Mouse (Mus musculus) urinary bladder, postnatal 14 days (tissue): ENCODE results near the gene Arfrp1.

Experiments used
- DNase-seq: peaks from one replicate; pipeline ENCODE4 v3.0.0; 2021; ENCODE audit warnings: low spot score

Gene Arfrp1

DNA sequence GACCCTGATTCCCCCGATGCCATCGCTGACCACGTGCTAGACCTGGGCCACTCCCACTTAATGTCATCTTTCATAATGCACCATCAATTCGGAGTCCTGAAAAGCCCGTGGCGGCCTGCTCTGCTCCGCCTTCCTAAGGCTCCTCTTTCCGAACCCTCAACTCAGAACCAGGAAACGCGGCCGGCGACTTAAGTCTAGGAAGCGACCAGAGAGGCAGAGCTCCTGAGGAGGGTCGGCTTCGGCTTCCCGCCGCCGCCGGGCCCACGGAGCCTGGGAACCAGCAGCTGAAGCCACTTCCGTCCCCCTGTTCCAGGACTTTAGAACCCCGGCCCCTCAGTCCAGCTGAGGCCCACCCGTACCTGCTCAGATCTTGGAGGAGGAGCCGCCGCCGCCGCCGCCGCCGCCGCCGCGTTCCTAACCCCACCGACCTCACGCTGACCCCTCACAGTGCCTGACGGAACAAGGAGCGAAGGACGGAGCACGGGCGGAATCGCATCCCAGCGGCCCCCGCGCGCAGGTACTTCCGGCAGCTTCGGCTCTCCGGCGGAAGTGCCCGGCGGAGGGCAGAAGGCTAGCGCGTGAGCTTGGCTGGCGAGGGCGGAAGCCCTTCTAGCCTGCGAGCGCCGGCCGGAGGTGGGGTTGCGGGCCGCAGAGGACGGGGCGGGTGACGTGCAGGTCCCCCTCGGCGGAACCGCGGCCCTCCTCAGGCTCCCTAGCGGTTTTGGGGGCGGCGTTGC, at the start of gene Arfrp1, which contains the start of gene Zgpat:
Gene Arfrp1, minus strand, starts transcription at position 545 of the 737 bp plus-strand sequence.
Gene Zgpat, plus strand, starts transcription at position 69 of the 737 bp plus-strand sequence.
- DNase-seq: peak; percentile 87

DNA sequence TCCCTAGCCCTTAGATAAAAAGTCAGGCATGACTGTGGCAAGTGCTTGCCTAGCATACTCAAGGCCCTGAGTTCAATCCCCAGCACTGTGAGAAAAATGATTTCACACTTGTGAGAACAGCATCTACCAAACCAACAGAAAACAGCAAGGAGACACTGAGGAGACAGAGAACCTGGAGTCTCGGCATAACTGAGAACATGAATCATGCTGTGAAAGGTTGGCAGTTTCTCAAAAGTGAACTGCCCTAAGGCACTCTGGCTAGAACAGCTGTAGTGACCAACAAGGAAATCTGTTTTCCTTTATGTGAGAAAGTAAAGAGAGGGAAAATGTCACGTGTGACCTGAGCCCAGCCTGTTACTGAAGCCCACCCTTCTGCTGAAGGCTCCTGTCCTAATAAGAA, 47.9 kb upstream of the Arfrp1 start:
- peak; percentile 28 for DNase-seq

DNA sequence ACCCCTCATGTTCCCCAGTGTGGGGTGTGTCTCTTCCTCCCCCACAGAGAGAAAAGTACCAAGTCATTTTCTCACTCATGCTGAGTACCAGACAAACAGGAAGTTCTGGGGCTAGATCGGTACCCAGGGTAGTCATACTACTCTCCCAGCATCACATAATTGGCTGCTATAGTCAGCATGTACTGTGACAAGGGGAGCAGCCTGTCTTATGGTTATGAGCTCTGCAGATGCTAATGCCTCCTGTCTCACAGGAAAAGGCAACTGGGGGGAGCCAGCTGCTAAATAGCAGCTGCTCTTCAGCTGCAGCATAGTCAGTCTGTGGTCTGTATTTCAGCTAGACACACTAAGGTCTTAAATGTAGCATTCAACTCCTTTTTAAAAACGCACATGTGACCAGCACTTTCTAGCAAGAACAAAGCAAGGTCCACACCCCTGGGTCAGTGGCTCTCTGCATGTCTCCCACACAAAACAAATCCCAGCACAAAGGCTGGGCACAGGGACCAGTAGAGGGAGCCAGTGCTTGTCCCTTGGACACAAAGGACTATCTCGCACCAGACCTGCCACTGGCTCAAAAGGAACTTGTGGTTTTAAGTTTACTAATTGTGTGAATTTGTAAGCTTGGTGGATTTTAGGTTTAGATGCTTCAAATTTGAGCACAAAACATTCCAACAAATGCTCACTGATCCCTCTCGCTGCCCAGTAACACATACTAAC, 45.7 kb upstream of the Arfrp1 start:
- DNase-seq: peak; percentile 77

DNA sequence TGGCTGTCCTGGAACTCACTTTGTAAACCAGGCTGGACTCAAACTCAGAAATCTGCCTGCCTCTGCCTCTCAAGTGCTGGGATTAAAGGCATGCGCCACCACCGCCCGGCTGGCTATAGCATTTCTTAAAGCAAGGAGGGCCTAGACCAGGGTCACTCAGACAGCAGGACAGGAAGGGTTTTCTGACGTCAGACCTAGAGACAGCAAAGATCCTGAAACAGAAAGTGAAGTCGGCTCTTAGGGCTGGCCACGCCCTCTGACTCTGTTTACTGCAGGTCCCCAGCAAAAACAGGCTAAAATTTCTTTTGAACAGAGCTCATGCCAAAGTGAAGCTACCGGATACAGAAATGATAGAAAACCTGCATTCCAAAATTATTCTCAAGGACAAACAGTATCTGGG, 44.4 kb upstream of the Arfrp1 start:
- no peak for DNase-seq

DNA sequence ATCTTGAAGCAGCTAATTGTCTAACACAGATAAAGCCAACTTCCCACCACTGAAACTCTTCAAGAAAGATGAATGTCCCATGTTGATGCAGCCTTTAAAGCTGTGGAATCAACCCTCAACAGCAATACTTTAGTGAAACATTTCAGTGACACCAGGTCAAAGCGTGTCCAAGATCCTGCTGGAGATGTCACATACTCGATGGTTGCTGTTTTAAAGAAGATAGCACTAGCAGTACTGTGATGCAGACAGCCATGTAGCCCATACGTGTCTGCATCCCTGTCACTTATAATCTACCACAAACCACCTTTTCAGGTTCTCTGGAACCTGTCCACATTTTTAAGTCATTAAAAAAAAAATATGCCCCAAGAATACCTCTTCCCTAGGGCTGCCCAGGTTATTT, 38.5 kb upstream of the Arfrp1 start:
- DNase-seq: no peak

DNA sequence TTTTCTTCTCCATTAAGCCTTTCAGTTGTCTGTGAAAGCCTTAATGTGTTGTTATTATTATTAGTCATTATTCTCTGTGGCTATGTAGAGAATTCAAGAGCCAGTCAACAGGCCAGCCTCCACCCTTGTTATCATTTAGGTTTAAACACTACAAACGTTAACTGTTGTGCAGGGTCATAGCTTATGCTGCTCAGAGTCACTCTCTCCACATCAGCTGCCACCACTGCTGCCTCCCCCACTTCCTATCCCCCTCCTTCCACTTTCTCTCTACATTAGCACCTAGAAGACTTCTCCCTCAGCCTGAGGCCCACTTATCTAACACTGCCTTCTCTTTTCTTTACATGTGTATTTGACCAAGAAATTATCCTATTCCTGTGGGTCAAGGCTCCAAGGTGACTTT, 36.3 kb upstream of the Arfrp1 start:
- DNase-seq: no peak

DNA sequence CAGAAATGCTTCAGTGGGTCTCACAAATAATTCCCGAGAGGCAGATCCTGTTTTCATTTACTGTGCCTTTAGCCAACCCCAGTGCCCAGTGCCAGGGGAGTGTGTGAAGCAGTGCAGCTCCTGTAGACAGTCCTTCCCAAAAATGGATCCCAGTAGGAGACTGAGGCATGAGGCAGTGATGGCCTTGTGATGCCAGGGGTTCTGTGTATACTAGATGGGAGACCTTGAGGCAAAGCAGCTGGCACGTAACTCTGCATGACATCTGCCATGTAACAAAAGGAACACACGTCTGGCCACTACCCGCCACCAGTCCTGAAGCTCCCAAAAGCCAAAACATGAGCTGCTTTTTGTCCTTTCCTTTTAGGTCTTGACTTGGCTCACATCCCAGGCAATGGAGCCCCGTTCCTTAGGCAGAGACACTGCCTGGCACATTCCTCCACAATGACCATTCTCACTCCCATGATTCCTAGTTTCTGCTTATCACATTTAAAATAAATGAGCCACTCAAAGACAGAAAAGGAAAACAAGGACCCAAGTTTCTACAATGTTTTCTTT, 32.1 kb upstream of the Arfrp1 start:
- no peak for DNase-seq

DNA sequence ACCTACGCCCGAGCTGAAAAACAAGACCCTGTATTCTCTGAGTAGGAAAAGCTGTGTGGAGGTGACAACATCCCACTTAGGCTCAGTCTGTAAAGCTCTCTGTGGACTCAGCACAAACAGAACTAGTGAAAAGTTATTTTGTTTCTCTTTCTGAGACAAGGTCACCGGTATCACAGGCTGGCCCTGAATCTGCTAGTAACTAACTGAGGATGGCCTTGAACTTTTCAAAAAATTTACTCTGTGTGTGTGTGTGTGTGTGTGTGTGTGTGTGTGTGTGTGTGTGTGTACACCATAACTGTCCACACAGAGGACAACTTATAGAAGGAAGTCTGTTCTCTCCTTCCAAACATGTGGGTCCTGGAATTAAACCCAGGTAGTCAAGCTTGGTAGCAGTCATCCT, 28.9 kb upstream of the Arfrp1 start:
- DNase-seq: no peak

DNA sequence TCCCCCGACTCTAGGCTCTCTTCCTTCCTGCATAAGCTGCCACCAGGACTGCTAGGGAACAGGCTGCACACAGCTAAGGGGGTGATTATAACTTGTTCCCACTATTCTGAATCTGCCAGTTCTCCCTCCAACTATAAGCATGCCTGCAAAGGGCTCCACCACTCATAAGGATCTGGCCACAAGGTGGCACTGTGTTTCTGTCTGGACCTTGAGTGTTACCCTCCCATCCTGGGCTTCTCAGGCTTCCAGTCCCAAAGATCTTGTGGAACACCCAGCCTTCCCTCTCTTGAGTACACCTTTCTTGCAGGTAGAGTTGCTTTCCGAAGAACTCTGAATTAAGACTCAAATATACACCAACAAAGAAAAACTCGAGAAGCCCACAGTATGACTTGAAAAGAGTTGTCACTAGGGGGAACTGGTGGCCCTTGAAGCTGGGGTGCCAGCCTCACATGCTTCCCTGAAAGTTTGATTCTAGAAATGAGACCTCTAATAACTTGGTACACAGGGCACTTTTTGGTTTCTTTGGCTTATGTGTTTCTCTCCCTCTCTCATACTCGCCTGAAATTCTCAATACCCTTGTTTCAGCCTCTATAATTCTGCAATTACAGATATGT, 27.5 kb upstream of the Arfrp1 start:
- peak; percentile 90 for DNase-seq

DNA sequence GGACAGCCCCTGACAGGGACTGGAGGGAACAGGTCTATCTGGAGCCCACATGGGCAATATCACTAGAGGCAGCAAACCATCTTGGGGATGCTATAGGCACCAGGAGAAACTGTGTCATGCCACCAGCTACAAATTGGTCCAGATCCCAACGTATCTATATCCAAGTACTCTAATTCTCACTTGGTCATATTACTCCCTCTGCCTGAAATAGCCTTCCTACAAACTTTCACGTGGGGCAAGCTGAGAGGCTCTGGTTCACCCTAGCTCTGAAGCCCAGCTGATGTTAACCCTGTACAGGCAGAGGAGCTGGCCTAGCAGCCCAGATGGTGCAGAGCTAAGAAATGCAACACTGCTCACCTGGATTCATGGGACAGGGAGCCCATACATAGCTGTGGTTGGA, 26.3 kb upstream of the Arfrp1 start:
- no peak for DNase-seq

DNA sequence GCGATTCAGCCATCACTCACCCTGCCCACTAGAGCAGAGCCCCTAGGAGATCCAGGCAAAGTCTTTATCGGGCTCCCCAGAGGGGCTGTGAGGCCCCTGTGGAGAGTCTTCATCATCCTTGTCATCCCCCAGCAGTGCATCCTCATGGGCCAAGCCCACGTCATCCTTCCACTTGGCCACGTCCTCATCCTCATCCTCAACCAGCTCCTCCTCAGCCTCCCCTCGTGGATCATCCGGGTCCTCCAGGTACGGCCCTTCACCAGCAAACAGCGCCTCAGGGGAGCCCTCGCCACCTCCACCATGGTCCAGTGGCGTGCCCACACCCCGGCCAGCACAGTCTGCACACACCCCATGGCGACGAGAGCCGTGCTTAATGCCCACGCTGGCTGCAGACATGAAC, 25.8 kb upstream of the Arfrp1 start:
- DNase-seq: no peak

DNA sequence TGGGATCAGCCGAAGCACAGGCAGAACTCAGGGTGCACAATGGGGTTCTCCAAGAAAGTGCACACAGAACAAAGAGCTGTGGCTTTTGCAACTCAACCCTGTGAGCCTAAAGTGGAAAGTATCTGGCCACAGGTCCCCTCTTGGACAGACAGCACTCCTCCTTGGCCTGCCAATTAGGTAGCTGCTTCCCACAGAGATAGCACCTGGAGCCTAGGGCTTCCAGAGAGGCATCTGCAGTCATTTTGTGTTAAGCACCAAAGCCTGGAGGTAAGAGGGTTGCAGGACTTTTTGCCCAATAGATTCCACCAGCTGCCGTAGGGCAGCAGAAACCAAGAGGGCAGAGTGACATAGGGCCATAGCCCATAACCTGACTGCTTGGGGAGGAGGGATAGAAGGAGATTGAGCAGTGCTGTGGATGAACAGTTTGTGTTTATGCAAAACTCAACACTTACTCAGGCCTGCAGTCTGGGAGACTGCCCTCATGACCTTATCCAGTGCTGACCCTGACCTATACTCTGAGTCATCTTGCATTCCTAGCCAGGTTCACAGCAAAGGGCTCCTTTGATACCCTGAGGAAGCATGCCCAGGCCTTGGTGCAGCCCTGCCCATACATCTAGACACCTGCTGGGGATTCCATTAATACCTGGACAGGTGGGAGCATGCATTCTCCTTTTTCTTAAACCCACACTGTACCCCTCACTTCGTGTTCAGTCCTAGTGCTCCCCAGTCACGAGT, 25.1 kb upstream of the Arfrp1 start:
- DNase-seq: peak; percentile 14

DNA sequence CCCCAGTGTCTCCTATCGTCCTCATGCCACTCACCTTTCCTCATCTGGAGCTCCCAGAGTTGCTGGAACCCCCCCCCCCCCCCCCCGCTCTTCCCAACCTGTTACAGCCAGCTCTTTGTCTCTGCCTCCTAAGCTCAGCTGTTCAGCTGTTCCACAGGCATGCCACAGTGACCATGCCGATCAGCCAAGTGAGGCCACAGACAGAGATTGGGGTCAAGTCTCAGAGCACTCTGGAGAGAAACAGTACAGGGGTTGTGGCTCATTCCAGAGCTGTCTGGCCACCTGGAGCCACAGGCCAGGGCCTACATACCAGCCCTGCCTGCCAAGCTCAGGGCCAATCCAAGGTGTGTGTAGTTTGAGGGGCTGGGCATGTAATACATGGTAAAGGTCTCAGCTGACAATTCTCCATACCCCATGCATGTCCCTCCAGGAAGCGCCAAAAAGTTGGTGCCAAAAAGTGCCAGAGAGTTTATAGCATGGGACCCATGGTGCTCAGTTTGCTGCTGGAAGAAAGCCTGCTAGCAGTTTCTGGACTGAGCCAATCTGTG, 21.5 kb upstream of the Arfrp1 start:
- DNase-seq: no peak

DNA sequence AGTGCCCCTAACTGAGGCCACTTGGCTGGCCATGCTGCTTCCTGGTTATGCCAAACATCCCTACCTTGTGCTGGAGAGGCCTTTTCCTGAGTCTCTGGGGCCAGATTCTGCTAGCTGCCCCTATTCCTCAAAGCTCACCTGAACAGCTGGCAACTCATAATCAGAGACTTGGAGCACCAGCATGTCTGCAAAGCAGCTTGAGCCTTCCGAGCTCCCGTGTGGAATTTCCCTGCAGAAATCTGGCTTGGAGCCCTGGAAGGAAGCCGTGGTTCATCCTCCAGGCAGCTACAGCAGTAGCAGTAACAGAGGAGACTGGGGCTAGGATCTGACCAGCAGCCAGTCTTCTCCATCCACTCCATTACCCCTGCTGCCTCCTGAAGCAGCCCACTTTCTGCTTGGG, 20.7 kb upstream of the Arfrp1 start:
- peak; percentile 40 for DNase-seq

DNA sequence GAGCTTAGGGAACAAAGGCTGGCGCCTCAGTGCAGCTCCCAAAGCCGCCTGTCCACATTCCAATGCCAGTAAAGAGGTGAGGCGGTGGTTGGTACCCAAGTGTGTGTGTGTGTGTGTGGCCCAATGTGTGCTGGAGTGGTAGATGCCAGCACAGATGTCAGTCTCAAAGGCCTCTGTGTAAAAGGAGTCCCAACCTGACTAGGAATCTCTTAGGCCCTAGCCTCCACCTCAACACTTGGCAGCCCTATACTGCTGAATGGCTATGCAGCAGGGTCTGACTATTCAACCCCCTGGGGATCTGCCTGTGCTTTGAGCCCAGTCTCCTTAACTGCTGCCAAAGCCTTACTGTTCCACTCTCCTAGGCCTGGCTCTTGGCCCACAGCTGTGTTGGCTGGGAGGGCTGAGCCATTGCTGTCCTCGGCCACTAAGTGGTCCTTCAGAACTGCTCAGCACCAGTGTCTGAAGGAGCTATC, 19.8 kb upstream of the Arfrp1 start:
- peak; percentile 39 for DNase-seq

DNA sequence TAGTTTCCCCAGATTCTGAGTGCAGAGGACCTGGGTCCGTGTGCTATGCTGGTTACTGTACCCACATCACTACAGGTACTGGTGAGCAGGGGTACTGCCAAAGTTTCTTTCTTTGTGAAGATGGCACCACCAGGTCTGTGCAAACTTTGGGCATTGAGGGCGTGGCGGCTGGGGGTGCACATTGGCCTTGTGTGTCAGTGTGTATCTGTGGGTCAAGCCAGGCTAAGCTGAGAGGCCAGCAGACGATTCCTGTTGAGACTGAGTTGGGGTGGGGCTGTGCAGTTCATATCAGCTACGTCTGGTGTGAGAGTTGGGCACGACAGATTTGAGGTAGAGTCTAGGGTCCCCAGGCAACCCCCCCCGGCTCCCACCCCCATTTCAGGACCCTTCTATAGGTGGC, 19.3 kb upstream of the Arfrp1 start:
- no peak for DNase-seq

DNA sequence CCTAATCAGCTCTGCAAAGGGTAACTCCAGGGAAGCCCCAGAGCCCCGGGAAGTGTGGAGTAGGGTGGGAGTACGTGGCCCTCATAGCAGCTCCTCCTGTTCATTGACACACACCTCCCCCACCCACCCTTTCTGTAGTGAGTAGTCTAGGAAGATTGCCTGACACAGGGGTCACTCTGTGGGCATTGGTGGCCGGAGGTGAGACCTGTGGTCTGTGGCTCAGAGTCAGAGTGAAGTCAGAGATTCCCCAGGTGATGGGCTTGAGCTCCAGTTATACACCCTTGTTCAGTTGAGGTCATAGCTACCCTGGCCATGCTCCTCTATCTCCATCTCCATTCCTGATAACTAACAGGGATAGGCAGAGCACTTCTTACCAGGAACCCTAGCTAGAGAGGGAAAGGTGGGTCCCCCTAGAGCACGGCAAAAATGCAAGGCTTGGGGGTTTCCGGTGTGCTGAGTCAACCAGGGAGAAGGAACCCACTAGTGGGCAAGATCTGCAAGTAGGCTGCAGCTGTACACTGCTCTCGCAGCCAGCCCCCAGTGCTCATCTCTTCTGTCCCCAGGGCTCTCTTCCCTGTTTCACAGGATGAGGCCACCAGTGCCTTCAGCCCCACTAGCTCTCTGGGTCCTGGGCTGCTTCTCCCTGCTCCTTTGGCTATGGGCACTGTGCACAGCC, 16.6 kb upstream of the Arfrp1 start:
- DNase-seq: no peak

DNA sequence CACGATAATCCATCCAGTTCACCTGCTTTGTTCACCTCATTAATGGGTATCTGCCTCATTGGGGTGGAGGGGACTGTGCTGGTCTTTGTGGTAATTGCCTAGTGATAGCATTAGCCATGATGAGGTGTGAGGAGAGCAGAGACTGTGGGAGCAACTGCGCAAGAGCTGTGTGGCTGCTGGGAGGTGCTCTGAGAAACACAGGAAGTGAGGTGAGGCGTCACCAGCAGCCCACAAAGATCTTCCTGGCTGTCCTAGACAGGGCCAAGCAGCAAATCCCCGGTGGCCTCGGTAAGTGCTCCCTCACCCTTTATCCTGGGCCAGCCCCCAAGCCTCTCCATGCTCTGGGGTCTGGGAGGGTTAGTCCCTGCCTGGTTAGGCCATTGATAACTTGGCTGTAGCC, 15.9 kb upstream of the Arfrp1 start:
- no peak for DNase-seq

DNA sequence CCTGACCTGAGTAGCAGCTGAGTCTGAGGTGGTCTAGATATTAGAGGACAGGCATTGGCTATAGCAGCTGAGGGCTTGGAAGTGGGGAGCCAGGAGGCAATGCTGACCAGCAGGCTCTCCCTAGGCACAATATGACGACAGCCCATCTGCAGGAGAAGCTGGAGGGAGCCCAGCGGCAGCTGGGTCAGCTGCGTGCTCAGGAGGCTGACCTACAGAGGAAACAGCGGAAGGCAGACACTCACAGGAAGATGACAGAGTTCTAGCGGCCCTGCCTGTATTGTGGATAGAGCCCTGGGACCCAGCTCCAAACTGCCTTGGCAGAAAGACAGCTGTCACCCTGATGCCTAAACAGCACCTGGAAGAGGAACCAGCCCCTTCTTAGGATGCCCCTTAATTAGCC, 15.0 kb upstream of the Arfrp1 start:
- DNase-seq: no peak

DNA sequence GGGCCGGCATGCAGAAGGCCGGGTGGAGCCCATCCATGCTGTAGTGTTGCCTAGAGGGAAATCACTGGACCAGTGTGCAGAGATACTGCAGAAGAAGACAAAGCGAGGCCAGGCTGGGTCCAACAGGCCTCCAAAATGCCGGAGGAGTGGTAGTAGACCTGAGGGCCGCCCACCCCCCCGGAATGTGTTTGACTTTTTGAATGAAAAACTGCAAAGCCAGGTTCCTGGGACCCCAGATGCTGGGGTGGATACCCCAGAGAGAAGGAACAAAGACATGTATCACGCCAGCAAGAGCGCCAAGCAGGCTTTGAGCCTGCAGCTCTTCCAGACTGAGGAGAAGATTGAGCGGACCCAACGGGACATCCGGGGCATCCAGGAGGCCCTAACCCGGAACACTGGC, 14.6 kb upstream of the Arfrp1 start, which contains the start of gene Lime1:
Gene Lime1, plus strand, starts transcription at position 301 of the 400 bp plus-strand sequence.
- DNase-seq: no peak

DNA sequence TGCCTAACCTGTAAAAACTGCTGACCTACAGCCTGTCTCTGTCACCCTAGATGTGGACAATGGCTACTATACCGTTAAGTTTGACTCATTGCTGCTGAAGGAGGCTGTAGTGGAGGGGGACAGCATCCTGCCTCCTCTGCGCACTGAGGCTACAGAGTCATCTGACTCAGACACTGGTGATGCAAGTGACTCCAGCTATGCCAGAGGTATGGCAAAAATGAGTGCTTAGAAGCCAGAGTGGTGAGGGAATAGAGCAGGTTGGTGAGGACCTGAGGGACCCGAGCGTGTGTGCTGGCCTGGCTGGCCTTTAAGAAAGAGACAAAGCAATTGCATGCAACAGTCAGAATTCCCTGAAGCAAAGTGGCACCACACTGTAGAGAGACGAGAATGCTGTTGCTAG, 13.5 kb upstream of the Arfrp1 start:
- DNase-seq: no peak
